Mouse (Mus musculus): ENCODE measurements around the gene Clip4.
A peak's percentile ranks its signal among the peaks of the same experiment; 100 is the strongest.

Gene Clip4

DNA sequence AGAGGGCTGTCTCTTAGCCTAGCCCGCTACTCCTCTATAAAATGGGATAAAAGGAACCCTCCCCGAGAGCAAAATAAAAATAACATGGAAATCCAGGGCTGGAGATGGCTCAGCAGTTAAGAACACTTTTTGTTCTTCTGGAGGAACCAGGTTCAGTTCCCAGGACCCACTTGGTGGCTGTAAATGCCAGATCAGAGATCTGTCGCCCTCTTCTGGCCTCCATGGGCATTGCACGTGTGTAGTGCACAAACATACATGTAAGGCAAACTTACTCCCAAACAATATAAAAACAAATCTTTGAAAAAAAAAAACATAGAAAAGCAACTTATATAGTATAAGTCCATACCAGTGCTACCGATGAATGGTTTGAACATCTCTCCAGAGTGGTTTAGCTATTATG, 104.7 kb downstream of the Clip4 start:
- no peak for DNase-seq (ENCODE audit: low spot score in 2 of 2)

GRCm38 (mm10) chr17:71874077-71874476, 105.8 kb downstream of the Clip4 start:
- peak in 1 of 2 experiments; percentile 36 for DNase-seq (ENCODE audit: low spot score in 2 of 2)

DNA sequence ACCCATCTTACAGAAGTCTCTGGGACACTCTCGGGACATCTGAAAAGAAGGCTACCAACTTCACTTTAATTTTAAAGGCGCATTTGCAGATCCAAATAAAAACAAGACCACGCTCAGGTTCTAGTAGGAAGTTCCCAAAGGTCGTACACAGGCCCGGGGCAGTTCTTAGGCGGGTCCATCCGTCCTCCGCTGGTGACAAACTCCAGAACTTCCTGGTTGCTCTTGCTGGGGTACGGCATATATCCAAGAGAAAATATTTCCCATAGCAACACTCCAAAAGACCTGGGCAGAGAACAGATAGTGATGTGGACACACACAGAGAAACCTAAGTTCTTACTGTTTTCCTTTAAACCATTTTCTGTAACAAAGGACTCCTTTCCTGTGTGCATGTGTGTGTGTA, 106.5 kb downstream of the Clip4 start:
- peak in 1 of 2 experiments; percentile 6 for DNase-seq (ENCODE audit: low spot score in 2 of 2)

GRCm38 (mm10) chr17:71875492-71875891, 107.2 kb downstream of the Clip4 start:
- peak in 1 of 2 experiments; percentile 3 for DNase-seq (ENCODE audit: low spot score in 2 of 2)

GRCm38 (mm10) chr17:71881369-71881768, 113.1 kb downstream of the Clip4 start:
- DNase-seq (ENCODE audit: low spot score in 2 of 2), result no peak

- DNase-seq (ENCODE audit: low spot score in 2 of 2), result no peak
Measured at GRCm38 (mm10) chr17:71909107-71909506, 140.8 kb downstream of the Clip4 start.

DNA sequence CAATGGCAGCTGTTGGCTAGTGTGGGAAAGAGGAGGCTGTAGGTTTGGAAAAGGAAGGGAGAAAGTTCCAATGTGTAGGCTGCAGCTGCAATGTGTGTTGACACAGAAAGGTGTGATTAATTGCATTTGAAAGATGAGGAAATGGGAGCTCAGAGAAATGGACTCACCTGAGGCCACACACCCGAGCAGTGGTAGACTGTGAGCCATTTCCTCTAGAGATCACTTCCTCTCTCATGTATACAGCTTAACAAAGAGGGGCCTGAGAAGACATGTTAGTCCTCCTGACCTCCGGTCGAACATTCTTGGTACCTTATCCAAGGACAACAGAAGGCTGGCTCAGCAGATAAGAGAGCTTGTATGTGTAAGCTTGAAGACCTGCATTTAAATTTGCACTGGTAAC, 144.9 kb downstream of the Clip4 start:
- DNase-seq (ENCODE audit: low spot score in 2 of 2), result no peak
